Comparison of ENCODE assay signal across 14 mouse cellular contexts in the genomic region with DNA sequence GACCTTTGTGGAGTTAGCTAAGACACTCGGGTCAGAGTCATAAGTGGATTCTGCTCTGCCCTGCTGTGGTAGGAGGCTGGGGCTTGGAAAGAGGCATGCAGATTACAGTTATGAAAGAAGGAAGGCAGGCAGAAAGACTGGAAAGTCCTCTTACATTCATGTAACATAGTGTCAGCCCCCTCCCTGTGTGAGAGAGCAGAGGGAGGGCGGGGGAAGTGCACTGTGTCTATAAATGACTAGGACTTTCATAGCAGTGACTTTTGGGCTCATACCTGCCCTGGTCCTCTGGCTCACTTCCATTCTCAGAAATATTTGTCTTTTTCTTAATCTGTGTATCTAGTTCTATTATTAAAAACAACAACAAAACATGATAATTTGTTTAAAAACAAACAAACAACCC. TPM values are rescaled to one million over a fixed set of nuclear protein-coding genes. Genes with fewer than 3 reads are reported as not detected.
DNase-seq lines count a peak whose midpoint lies in the region; ATAC-seq lines count a peak whose summit lies in the region.
"Had no signal": no experiment of that assay in that cellular context is flagged by ENCODE, and none has a peak within 500 bp of the region (broad histone marks: within the 10 kb centered on the region; RNA-seq: fewer than 3 reads in every experiment).

No protein-coding gene starts in this region.

- peaks cover 12% of the 10 kb centered on the region; the same call in 1 of the 2 replicates for H3K36me3 ChIP-seq in kidney, embryonic 15.5 days
- peaks cover 8% of the 10 kb centered on the region; the same call in 1 of the 2 replicates for H3K36me3 ChIP-seq in liver, embryonic 12.5 days
- no peaks in the 10 kb centered on the region for H3K36me3 ChIP-seq in stomach, embryonic 16.5 days (ENCODE audit: control insufficient read depth, insufficient read depth, low read length)
- H3K36me3 ChIP-seq in forebrain, embryonic 10.5 days (replicated peaks) = peaks cover 64% of the 10 kb centered on the region
- H3K36me3 ChIP-seq: lung, embryonic 15.5 days; neural tube, embryonic 15.5 days had no signal

- H3K4me1 ChIP-seq in kidney, embryonic 15.5 days = peaks cover 19% of the 10 kb centered on the region; the same call in 1 of the 2 replicates
- 0 out of 2 replicates have a peak, but pooled peaks cover 3% of the 10 kb centered on the region for H3K4me1 ChIP-seq in brown adipose tissue, adult 24 weeks (ENCODE audit: control insufficient read depth, insufficient read depth, insufficient read length, low read length)
- peaks cover 25% of the 10 kb centered on the region for H3K4me1 ChIP-seq in liver, embryonic 12.5 days
- H3K4me1 ChIP-seq in stomach, embryonic 16.5 days (ENCODE audit: control insufficient read depth, insufficient read depth, low read length) = peaks cover 19% of the 10 kb centered on the region
- peaks cover 2% of the 10 kb centered on the region; the same call in 1 of the 2 replicates for H3K4me1 ChIP-seq in forebrain, embryonic 10.5 days
- H3K4me1 ChIP-seq: lung, embryonic 15.5 days had no signal

- DNase-seq in kidney, adult 9 months = no peak
- DNase-seq in forebrain, embryonic 10.5 days (ENCODE audit: extremely low spot score, low spot score) = no peak
- DNase-seq in adrenal gland, adult 2 months = no peak
- DNase-seq: cerebellum, adult 9-10 months; kidney, postnatal 25 days; retina, postnatal 1 day; spleen, adult 18-20 months had no signal

- H3K9ac ChIP-seq in kidney, embryonic 15.5 days = no peak overlapping the region
- H3K9ac ChIP-seq in liver, embryonic 12.5 days = no peak overlapping the region
- H3K9ac ChIP-seq in stomach, embryonic 16.5 days (ENCODE audit: low read length) = no peak overlapping the region
- H3K9ac ChIP-seq: lung, embryonic 15.5 days; neural tube, embryonic 15.5 days had no signal

- 0 out of 2 replicates have a peak, but pooled peaks have one; percentile 15 for ATAC-seq in kidney, embryonic 15.5 days (replicated peaks; ENCODE audit: low FRiP score)
- peak; percentile 27; the same call in 1 of the 2 replicates for ATAC-seq in liver, embryonic 12.5 days
- 0 out of 2 replicates have a peak, but pooled peaks have one; percentile 43 for ATAC-seq in stomach, embryonic 16.5 days (ENCODE audit: insufficient read depth, low FRiP score)
- ATAC-seq: Patski had no signal

- WGBS in kidney, embryonic 15.5 days = 94% methylated on average over 2 of the region's 2 CpGs
- WGBS in liver, embryonic 12.5 days (ENCODE audit: insufficient replicate concordance) = 65% methylated on average over 2 of the region's 2 CpGs
- WGBS in stomach, embryonic 16.5 days = 81% methylated on average over 2 of the region's 2 CpGs
- WGBS in forebrain, embryonic 10.5 days = 84% methylated on average over 2 of the region's 2 CpGs

- no peak overlapping the region for H3K4me2 ChIP-seq in kidney, embryonic 15.5 days
- H3K4me2 ChIP-seq in liver, embryonic 12.5 days = peak overlapping the region; percentile 22; the same call in 1 of the 2 replicates
- H3K4me2 ChIP-seq in stomach, embryonic 16.5 days (ENCODE audit: low read depth, low read length) = no peak overlapping the region
- H3K4me2 ChIP-seq: lung, embryonic 15.5 days; neural tube, embryonic 15.5 days had no signal

- 0 out of 2 replicates have a peak overlapping the region, but pooled peaks have one; percentile 19 for H3K27ac ChIP-seq in kidney, embryonic 15.5 days
- peak overlapping the region; percentile 36; the same call in 1 of the 2 replicates for H3K27ac ChIP-seq in brown adipose tissue, adult 24 weeks (replicated peaks; ENCODE audit: low read depth, low read length)
- peak overlapping the region; percentile 10; the same call in 1 of the 2 replicates for H3K27ac ChIP-seq in liver, embryonic 12.5 days
- peak overlapping the region; percentile 36; the same call in 1 of the 2 replicates for H3K27ac ChIP-seq in stomach, embryonic 16.5 days (ENCODE audit: low read length)
- H3K27ac ChIP-seq in forebrain, embryonic 10.5 days = no peak overlapping the region
- H3K27ac ChIP-seq: lung, embryonic 15.5 days; neural tube, embryonic 15.5 days had no signal

- H3K27me3 ChIP-seq in kidney, embryonic 15.5 days = no peaks in the 10 kb centered on the region
- H3K27me3 ChIP-seq in liver, embryonic 12.5 days (replicated peaks) = no peaks in the 10 kb centered on the region
- H3K27me3 ChIP-seq in stomach, embryonic 16.5 days (ENCODE audit: control insufficient read depth, insufficient read depth, low read length) = no peaks in the 10 kb centered on the region
- H3K27me3 ChIP-seq in forebrain, embryonic 10.5 days (ENCODE audit: poor library complexity, severe bottlenecking) = no peaks in the 10 kb centered on the region
- H3K27me3 ChIP-seq: lung, embryonic 15.5 days; neural tube, embryonic 15.5 days; Patski had no signal

- no peaks in the 10 kb centered on the region for H3K9me3 ChIP-seq in kidney, embryonic 15.5 days (replicated peaks)
- no peaks in the 10 kb centered on the region for H3K9me3 ChIP-seq in liver, embryonic 12.5 days (replicated peaks)
- no peaks in the 10 kb centered on the region; the same call in 1 of the 2 replicates for H3K9me3 ChIP-seq in stomach, embryonic 16.5 days (replicated peaks; ENCODE audit: control insufficient read depth, low read length)
- H3K9me3 ChIP-seq in forebrain, embryonic 10.5 days = no peaks in the 10 kb centered on the region
- H3K9me3 ChIP-seq: lung, embryonic 15.5 days; neural tube, embryonic 15.5 days had no signal

- H3K4me3 ChIP-seq in kidney, embryonic 15.5 days (replicated peaks) = no peak overlapping the region
- H3K4me3 ChIP-seq in brown adipose tissue, adult 24 weeks (ENCODE audit: insufficient read depth, low read depth, low read length) = no peak overlapping the region
- no peak overlapping the region for H3K4me3 ChIP-seq in liver, embryonic 12.5 days
- no peak overlapping the region for H3K4me3 ChIP-seq in stomach, embryonic 16.5 days (replicated peaks; ENCODE audit: low read length)
- no peak overlapping the region for H3K4me3 ChIP-seq in forebrain, embryonic 10.5 days
- H3K4me3 ChIP-seq: lung, embryonic 15.5 days; neural tube, embryonic 15.5 days had no signal

RNA-seq across cellular contexts. Expression of a gene that starts 33.9 kb away (rescaled TPM):
- polyA plus RNA-seq in kidney, embryonic 15.5 days (2015; fragmentation: Nextera tagmentation; extraction: Ambion mirVana) = 46.6 and 47.6 TPM in 2 replicates
- 307 and 735 TPM in 2 replicates for polyA plus RNA-seq in brown adipose tissue, adult 24 weeks (2012; ENCODE audit: insufficient read depth, insufficient read length, missing spikeins)
- 14.3 and 14.8 TPM in 2 replicates for polyA plus RNA-seq in liver, embryonic 12.5 days (2016; fragmentation: Nextera tagmentation; extraction: Ambion mirVana)
- polyA plus RNA-seq in stomach, embryonic 16.5 days (2015; fragmentation: Nextera tagmentation; extraction: Ambion mirVana) = 27.5 and 31.5 TPM in 2 replicates
- polyA plus RNA-seq in forebrain, embryonic 10.5 days (2016; fragmentation: Nextera tagmentation; extraction: Ambion mirVana) = 46.9 and 48.2 TPM in 2 replicates
- total RNA-seq in adrenal gland, adult 2 months (2021) = 10 to 100 TPM; 59.0 to 96.0 TPM
- 111 and 121 TPM in 2 replicates for polyA plus RNA-seq in adrenal gland, adult 2 months (2012; rRNA removed)
